9 mouse cellular contexts compared by ENCODE assay signal in the genomic region with DNA sequence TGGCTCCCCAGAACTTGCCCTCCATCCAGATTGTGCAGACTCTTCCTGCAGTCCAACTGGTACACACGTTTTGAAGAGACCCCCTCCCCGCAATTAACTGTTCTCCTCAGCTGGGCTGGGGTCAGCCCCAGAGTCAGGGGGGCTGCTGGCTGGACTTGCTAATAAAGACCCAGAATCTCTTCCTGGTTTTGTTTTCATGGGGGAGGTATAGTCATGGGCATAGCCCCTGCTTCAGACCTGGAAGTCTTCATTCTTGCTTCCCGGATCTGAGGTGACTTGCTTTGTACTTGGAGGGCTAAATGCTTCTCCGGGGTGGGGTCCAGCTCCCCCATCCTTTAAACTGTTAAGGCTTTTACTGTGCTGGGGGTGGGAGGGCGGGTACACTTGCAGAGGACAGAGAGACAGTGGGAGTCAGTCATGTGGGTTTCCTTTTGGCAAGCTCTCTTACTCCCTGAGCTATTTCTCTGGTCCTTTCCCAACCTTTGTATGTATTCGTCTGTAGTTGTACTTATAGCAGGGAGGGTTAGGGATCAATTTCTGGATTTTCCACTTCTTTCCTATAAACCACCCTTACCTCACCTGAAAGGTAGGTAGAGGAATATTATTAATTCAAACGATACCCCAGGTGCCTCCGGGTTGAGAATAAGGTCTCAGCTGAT. TPM values are rescaled to one million over a fixed set of nuclear protein-coding genes. Genes with fewer than 3 reads are reported as not detected.
DNase-seq lines count a peak whose midpoint lies in the region; ATAC-seq and TF ChIP-seq lines count a peak whose summit lies in the region.
"Had no signal": no experiment of that assay in that cellular context is flagged by ENCODE, and none has a peak within 500 bp of the region (broad histone marks: within the 10 kb centered on the region; RNA-seq: fewer than 3 reads in every experiment).

TSS of gene Nat14 (plus strand) at position 205 of the 659 bp plus-strand sequence.

- H3K9ac ChIP-seq in heart, embryonic 11.5 days (ENCODE audit: low read depth, low read length): peak within 1 kb of the TSS; percentile 47
- peak within 1 kb of the TSS; percentile 55 for H3K9ac ChIP-seq in hindbrain, embryonic 11.5 days (ENCODE audit: low read depth, low read length)
- no peak within 1 kb of the TSS for H3K9ac ChIP-seq in liver, embryonic 13.5 days

- H3K4me1 ChIP-seq in heart, embryonic 11.5 days (ENCODE audit: control insufficient read depth, insufficient read depth, low read length): peaks cover 45% of the 10 kb centered on the region
- peaks cover 38% of the 10 kb centered on the region for H3K4me1 ChIP-seq in G1E (ENCODE audit: insufficient read depth, low read depth, low read length)
- H3K4me1 ChIP-seq in hindbrain, embryonic 11.5 days (replicated peaks; ENCODE audit: control insufficient read depth, insufficient read depth, low read length): peaks cover 29% of the 10 kb centered on the region
- peaks cover 41% of the 10 kb centered on the region for H3K4me1 ChIP-seq in liver, embryonic 13.5 days (replicated peaks)

- no peak for DNase-seq in heart, adult 8-10 months (ENCODE audit: low spot score)
- no peak for DNase-seq in G1E (ENCODE audit: low spot score)
- no peak for DNase-seq in hindbrain, embryonic 11.5 days (ENCODE audit: low spot score)
- DNase-seq in liver, embryonic 13.5 days: no peak
- no peak for DNase-seq in gastrocnemius, adult 18-20 months (ENCODE audit: low spot score)
- DNase-seq in ovary, adult 18-20 months (ENCODE audit: low spot score): no peak

- H3K4me2 ChIP-seq in heart, embryonic 11.5 days: peak within 1 kb of the TSS; percentile 76
- peak within 1 kb of the TSS; percentile 84 for H3K4me2 ChIP-seq in hindbrain, embryonic 11.5 days (replicated peaks; ENCODE audit: low read depth, low read length)
- peak within 1 kb of the TSS; percentile 50 for H3K4me2 ChIP-seq in liver, embryonic 13.5 days

- peak within 1 kb of the TSS; percentile 39 for H3K4me3 ChIP-seq in heart, embryonic 11.5 days (ENCODE audit: low read depth, low read length)
- H3K4me3 ChIP-seq in G1E (ENCODE audit: low read depth, low read length): peak within 1 kb of the TSS; percentile 15; the same call in 1 of the 2 replicates
- H3K4me3 ChIP-seq in hindbrain, embryonic 11.5 days (ENCODE audit: low read depth, low read length): peak within 1 kb of the TSS; percentile 34
- H3K4me3 ChIP-seq in liver, embryonic 13.5 days (replicated peaks): peak within 1 kb of the TSS; percentile 18; the same call in 1 of the 2 replicates

- H3K36me3 ChIP-seq in heart, embryonic 11.5 days (ENCODE audit: control insufficient read depth, insufficient read depth, low read length): peaks cover 29% of the 10 kb centered on the region
- H3K36me3 ChIP-seq in G1E (replicated peaks): peaks cover 47% of the 10 kb centered on the region
- 0 out of 2 replicates have a peak, but pooled peaks cover 7% of the 10 kb centered on the region for H3K36me3 ChIP-seq in hindbrain, embryonic 11.5 days (ENCODE audit: control insufficient read depth, insufficient read depth, low read length)
- peaks cover 41% of the 10 kb centered on the region for H3K36me3 ChIP-seq in liver, embryonic 13.5 days

- H3K27me3 ChIP-seq in heart, embryonic 11.5 days (ENCODE audit: control insufficient read depth, insufficient read depth, low read length): no peaks in the 10 kb centered on the region
- peaks cover 25% of the 10 kb centered on the region for H3K27me3 ChIP-seq in G1E (ENCODE audit: insufficient read depth, low read length)
- H3K27me3 ChIP-seq in hindbrain, embryonic 11.5 days (ENCODE audit: control insufficient read depth, insufficient read depth, low read length): no peaks in the 10 kb centered on the region
- H3K27me3 ChIP-seq in liver, embryonic 13.5 days: peaks cover 55% of the 10 kb centered on the region
- H3K27me3 ChIP-seq: CH12.LX had no signal

- 30% methylated on average over 8 of the region's 8 CpGs for WGBS in heart, embryonic 11.5 days (ENCODE audit: insufficient replicate concordance)
- WGBS in hindbrain, embryonic 11.5 days: 38% methylated on average over 8 of the region's 8 CpGs
- 24% methylated on average over 8 of the region's 8 CpGs for WGBS in liver, embryonic 13.5 days (ENCODE audit: insufficient replicate concordance)

- H3K9me3 ChIP-seq in heart, embryonic 11.5 days (replicated peaks; ENCODE audit: control insufficient read depth, low read length): no peaks in the 10 kb centered on the region
- H3K9me3 ChIP-seq in G1E (replicated peaks): peaks cover 6% of the 10 kb centered on the region; the same call in 1 of the 2 replicates
- no peaks in the 10 kb centered on the region for H3K9me3 ChIP-seq in hindbrain, embryonic 11.5 days (ENCODE audit: control insufficient read depth, low read length)
- no peaks in the 10 kb centered on the region for H3K9me3 ChIP-seq in liver, embryonic 13.5 days (replicated peaks)

- ATAC-seq in heart, embryonic 11.5 days (replicated peaks; ENCODE audit: insufficient number of reproducible peaks, low FRiP score, low TSS enrichment): no peak
- no peak for ATAC-seq in G1E (ENCODE audit: extremely low read depth, insufficient number of reproducible peaks, low FRiP score, poor library complexity, severe bottlenecking)
- no peak for ATAC-seq in hindbrain, embryonic 11.5 days (ENCODE audit: low FRiP score)
- no peak for ATAC-seq in liver, embryonic 13.5 days (ENCODE audit: low read depth)
- no peak for ATAC-seq in activated CD4-positive, CD25-positive, alpha-beta regulatory T cell, adult 4 months

- TF ChIP-seq CTCF in G1E (IDR thresholded peaks at IDR 0.05; ENCODE audit: low read depth, low read length): no peak

- peak within 1 kb of the TSS; percentile 77 for H3K27ac ChIP-seq in heart, embryonic 11.5 days (ENCODE audit: low read depth, low read length)
- H3K27ac ChIP-seq in hindbrain, embryonic 11.5 days (ENCODE audit: low read depth, low read length): peak within 1 kb of the TSS; percentile 93
- peak within 1 kb of the TSS; percentile 29 for H3K27ac ChIP-seq in liver, embryonic 13.5 days

RNA-seq across cellular contexts. Expression of gene Nat14, which starts in this region (rescaled TPM):
- 4.7 and 5.0 TPM in 2 replicates for polyA plus RNA-seq in heart, embryonic 11.5 days (2014; fragmentation: Nextera tagmentation; extraction: Ambion mirVana)
- 1 to 10 TPM; 4.7 to 6.7 (median 5.3) TPM for total RNA-seq in heart, adult 8-10 months (2022)
- total RNA-seq in G1E (2014; fragmentation: Nextera tagmentation): 2.0 and 3.6 TPM in 2 replicates
- total RNA-seq in G1E (2017): 0.41 and 1.1 TPM in 2 replicates
- 0.85 and 1.2 TPM in 2 replicates for polyA plus RNA-seq in G1E (2012)
- 7.1 and 7.3 TPM in 2 replicates for polyA plus RNA-seq in hindbrain, embryonic 11.5 days (2014; fragmentation: Nextera tagmentation; extraction: Ambion mirVana)
- 0.57 and 0.67 TPM in 2 replicates for polyA plus RNA-seq in liver, embryonic 13.5 days (2015; fragmentation: Nextera tagmentation; extraction: Ambion mirVana)
- total RNA-seq in gastrocnemius, adult 18-20 months (2021): 1 to 10 TPM; 3.2 to 4.6 TPM
- polyA plus RNA-seq in activated CD4-positive, CD25-positive, alpha-beta regulatory T cell, adult 4 months (2017; shearing (Covaris generic)): not detected

Comparison
In these comparisons a context has a peak if more than half of its experiments do, and no peak if none do; other contexts are left out.
1. H3K27ac ChIP-seq: peak in every context shown above with its lines; median percentile 93 in hindbrain, embryonic 11.5 days; 77 in heart, embryonic 11.5 days; 29 in liver, embryonic 13.5 days.